Mouse (Mus musculus) hindbrain, embryonic 10.5 days (tissue): ENCODE measurements at regions not wholly inside any gene's neighbourhood (a gene's known extent, or its start where the extent isn't known, plus 50 kb on each side); places are given as distances from the start of the nearest gene placed in this dataset.

ENCODE experiments used
- DNase-seq: peaks from one replicate; pipeline ENCODE4 v3.0.0-alpha.2; 2017; ENCODE audit warnings: low spot score
- H3K27ac ChIP-seq: fragments of 300-500 bp; sonication (generic); 2 replicates; pipeline ENCODE4 v1.5.1; 2016; ENCODE audit warnings: mild to moderate bottlenecking, moderate library complexity
- H3K27me3 ChIP-seq: fragments of 300-500 bp; sonication (generic); 2 replicates; pipeline ENCODE4 v1.6.1; 2016; ENCODE audit warnings: mild to moderate bottlenecking; ENCODE audit not compliant: poor library complexity, insufficient read depth, severe bottlenecking
- H3K36me3 ChIP-seq: fragments of 300-500 bp; sonication (generic); 2 replicates; pipeline ENCODE4 v1.6.1; 2016; ENCODE audit warnings: mild to moderate bottlenecking, moderate library complexity
- H3K4me1 ChIP-seq: fragments of 300-500 bp; sonication (generic); replicated peaks from 2 replicates; pipeline ENCODE4 v1.6.1; 2016; ENCODE audit warnings: mild to moderate bottlenecking
- H3K4me3 ChIP-seq: fragments of 300-500 bp; sonication (generic); 2 replicates; pipeline ENCODE4 v1.5.1; 2016; ENCODE audit warnings: mild to moderate bottlenecking, moderate library complexity
- H3K9me3 ChIP-seq: fragments of 300-500 bp; sonication (generic); 2 replicates; pipeline ENCODE4 v1.6.1; 2016; ENCODE audit warnings: mild to moderate bottlenecking, moderate library complexity
- WGBS: fragments of 180-500 bp; shearing (Covaris S2); methylation state at CpG from one replicate; pipeline ENCODE4 v1.1.7; 2016; 5-methylcytosine and 5-hydroxymethylcytosine counted together

DNA sequence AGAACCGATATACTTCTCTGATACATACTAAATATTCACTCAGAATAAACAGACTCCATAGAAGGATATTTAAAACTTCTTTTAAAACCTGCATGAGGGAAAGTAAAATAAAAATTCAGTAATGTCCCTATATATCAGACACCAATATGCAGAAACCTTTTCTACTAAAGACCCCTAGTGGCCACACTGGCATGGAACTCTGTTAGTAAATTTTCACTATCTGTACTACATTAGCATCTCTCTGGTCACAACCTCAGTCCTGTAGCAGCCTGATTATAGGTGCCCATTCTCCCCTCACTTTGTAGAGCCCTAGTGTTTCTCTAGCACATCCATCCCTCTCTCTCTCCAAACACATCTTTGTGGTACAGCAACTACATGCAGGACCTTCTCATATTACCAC is 970.3 kb downstream of the Cdh11 start:
- Histone ChIP-seq H3K27me3 (no peaks in the 10 kb centered on the region), H3K9me3 (no peaks in the 10 kb centered on the region), H3K36me3 (no peaks in the 10 kb centered on the region)

DNA sequence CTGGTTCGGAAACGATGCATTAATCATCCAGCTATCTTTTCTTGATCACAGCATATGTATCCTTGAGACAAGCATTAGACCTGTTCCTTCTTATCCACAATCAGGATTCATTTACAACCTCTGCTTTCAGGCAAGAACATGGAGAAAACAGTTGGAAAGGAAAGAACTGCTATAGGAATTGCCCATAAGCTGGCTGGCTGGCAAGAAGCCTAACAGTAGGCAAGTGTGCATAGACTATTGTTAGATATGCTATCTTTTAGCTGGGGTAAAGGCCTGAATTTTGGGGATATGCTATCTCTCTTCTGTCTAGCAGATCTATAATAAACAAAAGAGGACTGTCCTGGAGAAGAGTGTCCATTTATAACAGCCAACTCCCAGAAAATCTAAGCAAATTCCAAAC is 981.9 kb downstream of the Cdh11 start:
- H3K4me3 ChIP-seq = no peak overlapping the region
- H3K36me3 ChIP-seq = no peaks in the 10 kb centered on the region
- H3K27me3 ChIP-seq = no peaks in the 10 kb centered on the region
- no peaks in the 10 kb centered on the region for H3K4me1 ChIP-seq
- WGBS = 97% methylated on average over 2 of the region's 2 CpGs
- H3K27ac ChIP-seq = no peak overlapping the region
- DNase-seq = no peak
- no peaks in the 10 kb centered on the region for H3K9me3 ChIP-seq

More for the DNA sequence above, 970.3 kb downstream of the Cdh11 start:
- Histone ChIP-seq H3K4me3 (no peak overlapping the region), H3K27ac (no peak overlapping the region), H3K4me1 (no peaks in the 10 kb centered on the region)
- WGBS = 98% methylated on average over 1 of the region's 1 CpGs
- DNase-seq = no peak

DNA sequence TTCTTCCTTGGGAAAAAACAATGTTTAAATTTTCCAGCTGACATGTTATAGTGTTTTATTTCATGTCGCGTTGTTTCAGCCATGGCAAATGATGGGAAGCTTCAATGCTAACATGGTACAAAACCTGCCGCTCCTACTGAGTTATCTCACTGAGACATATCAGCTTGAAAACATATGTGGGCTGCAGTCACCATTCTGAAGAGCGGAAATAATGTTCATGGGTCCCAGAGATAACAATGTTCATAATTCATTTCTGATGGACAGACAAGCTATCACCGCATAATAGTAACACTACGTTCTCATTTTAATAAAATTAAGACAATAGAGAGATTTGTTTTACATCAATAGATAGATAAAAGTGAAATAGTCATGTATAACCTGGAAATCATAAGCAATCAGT is 983.3 kb downstream of the Cdh11 start:
- WGBS = 93% methylated on average over 6 of the region's 6 CpGs
- H3K36me3 ChIP-seq = no peaks in the 10 kb centered on the region
- H3K27ac ChIP-seq = no peak overlapping the region
- H3K9me3 ChIP-seq = no peaks in the 10 kb centered on the region
- H3K4me3 ChIP-seq = no peak overlapping the region
- DNase-seq = no peak
- H3K4me1 ChIP-seq = no peaks in the 10 kb centered on the region
- H3K27me3 ChIP-seq = no peaks in the 10 kb centered on the region

DNA sequence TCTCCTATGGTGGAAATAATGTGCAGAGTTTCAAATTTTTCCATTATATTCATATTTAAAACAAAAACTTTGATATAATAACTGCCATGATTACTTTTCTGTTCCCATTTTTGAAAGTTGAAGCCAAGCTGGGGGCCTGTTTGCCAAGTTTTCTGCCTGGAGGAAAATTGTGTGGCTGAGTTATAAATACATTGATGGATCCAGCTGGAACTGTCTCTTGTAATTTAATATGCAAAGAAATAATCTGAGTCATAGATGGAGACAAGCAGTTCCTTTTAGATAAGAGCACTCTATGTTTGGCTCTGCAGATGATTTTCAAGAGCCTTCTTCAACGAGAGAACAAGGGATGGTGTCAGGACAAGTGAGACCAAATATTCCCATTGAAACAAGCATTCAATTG is 994.7 kb downstream of the Cdh11 start:
- H3K27ac ChIP-seq = no peak overlapping the region
- H3K36me3 ChIP-seq = no peaks in the 10 kb centered on the region
- H3K27me3 ChIP-seq = no peaks in the 10 kb centered on the region
- no peaks in the 10 kb centered on the region for H3K9me3 ChIP-seq
- 88% methylated on average over 1 of the region's 1 CpGs for WGBS
- no peak for DNase-seq
- H3K4me3 ChIP-seq = no peak overlapping the region
- no peaks in the 10 kb centered on the region for H3K4me1 ChIP-seq

DNA sequence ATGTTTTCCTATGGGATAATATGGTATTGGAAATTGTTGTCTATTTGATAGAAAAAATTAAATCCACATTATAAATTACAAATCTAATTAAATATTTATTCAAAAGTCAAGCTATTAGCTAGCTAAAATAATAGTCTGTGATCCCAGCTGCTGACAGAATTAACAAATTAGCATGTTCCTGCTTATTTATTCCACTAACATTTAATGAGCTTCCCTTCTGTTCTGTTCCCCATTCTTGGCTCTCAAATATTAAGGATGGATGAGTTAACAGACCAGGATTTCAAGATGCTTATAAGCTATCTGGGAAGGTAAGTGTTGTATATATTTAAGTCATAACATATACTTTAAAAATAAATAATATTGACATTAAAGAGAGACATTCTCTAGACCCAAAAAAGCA is 998.6 kb downstream of the Cdh11 start:
- Histone ChIP-seq H3K27ac (no peak overlapping the region), H3K4me3 (no peak overlapping the region), H3K36me3 (no peaks in the 10 kb centered on the region), H3K9me3 (no peaks in the 10 kb centered on the region), H3K27me3 (no peaks in the 10 kb centered on the region), H3K4me1 (peaks cover 16% of the 10 kb centered on the region)
- DNase-seq = no peak

DNA sequence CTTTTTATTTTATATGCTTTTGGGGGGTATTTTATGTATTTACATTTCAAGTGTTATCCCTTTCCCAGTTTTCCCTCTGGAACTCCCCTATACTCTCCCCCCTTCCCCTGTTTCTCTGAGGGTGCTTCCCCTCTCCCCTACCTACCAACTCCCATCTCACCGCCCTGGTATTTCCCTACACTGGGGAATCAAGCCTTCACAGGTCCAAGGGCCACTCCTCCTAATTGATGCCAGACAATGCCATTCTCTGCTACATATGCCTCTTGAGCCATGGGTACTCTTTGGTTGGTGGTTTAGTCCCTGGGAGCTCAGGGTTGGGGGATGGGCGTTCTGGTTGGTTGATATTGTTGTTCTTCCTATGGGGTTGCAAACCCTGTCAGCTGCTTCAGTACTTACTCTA is 1002.9 kb downstream of the Cdh11 start:
- WGBS = 58% methylated on average over 2 of the region's 2 CpGs
- no peaks in the 10 kb centered on the region for H3K9me3 ChIP-seq
- H3K4me3 ChIP-seq = no peak overlapping the region
- no peak overlapping the region for H3K27ac ChIP-seq
- H3K4me1 ChIP-seq = peaks cover 16% of the 10 kb centered on the region
- no peaks in the 10 kb centered on the region for H3K36me3 ChIP-seq
- no peak for DNase-seq
- H3K27me3 ChIP-seq = no peaks in the 10 kb centered on the region

DNA sequence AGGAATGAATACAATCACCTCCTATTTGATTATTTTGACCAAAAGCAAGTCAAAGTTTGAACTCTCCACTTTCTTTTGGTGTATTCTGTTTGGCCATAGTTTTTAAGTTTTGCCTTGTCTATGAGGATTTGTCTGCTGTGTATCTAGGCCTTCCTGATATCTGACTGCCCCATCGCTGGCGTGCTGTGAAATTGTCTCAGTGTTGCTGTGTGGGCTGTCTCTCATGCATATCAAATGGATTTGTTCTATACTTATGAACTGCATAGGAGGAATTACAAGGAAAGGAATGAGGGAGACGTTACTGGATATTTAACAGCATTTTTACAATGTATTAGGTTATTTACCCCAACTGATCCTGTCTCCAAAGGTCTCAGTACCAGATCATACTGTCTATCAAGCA is 1003.5 kb downstream of the Cdh11 start:
- no peaks in the 10 kb centered on the region for H3K27me3 ChIP-seq
- H3K4me3 ChIP-seq = no peak overlapping the region
- WGBS = 66% methylated on average over 3 of the region's 3 CpGs
- peaks cover 16% of the 10 kb centered on the region for H3K4me1 ChIP-seq
- H3K36me3 ChIP-seq = no peaks in the 10 kb centered on the region
- no peak for DNase-seq
- no peaks in the 10 kb centered on the region for H3K9me3 ChIP-seq
- no peak overlapping the region for H3K27ac ChIP-seq

DNA sequence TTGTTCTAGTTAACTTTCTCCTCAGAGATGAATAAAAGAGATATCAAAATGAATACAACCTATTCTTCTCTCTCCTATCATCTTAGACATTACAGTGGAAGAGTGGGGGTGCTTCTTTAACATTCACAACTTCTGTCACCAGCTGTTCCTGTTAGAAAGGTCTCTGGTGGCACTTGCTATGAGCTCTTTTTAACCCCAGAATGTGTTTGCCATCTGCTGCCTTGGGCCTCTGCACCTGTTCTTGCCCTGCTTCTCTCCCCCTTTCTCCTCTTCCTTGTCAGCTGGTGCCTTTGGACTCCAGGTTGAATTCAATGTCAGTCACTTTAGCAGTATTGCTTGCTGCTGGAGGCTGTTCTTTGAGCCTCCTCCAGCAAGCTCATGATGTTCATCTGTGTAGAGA is 1005.5 kb downstream of the Cdh11 start:
- Histone ChIP-seq H3K4me3 (no peak overlapping the region), H3K9me3 (no peaks in the 10 kb centered on the region), H3K36me3 (no peaks in the 10 kb centered on the region), H3K4me1 (peaks cover 16% of the 10 kb centered on the region), H3K27me3 (no peaks in the 10 kb centered on the region), H3K27ac (no peak overlapping the region)
- DNase-seq = peak; percentile 22

DNA sequence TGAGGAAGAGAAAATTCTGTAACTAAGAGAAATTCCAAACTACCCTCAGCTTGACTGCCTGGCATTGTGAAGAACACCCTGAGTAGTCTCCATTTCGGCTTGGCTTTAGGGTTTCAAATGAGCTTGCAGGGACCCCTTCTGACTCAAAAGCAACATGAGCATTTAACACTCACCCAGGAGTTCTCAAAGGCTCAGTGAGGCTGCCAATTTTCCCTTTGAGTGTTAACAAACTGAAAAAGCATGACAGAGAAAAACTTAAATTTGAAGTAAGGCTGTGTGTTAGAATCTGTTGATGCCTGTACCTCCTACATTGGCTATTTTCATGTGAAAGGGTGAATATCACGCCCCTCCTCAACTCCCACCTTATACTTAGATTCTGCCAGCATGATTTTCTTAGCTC is 1017.9 kb downstream of the Cdh11 start:
- no peak overlapping the region for H3K4me3 ChIP-seq
- no peaks in the 10 kb centered on the region for H3K4me1 ChIP-seq
- H3K27me3 ChIP-seq = no peaks in the 10 kb centered on the region
- H3K27ac ChIP-seq = no peak overlapping the region
- no peaks in the 10 kb centered on the region for H3K9me3 ChIP-seq
- DNase-seq = no peak
- H3K36me3 ChIP-seq = no peaks in the 10 kb centered on the region
- 41% methylated on average over 2 of the region's 2 CpGs for WGBS
